Mouse (Mus musculus): Measurements from ENCODE around the gene Tbl1x. TPM values are rescaled to one million over a fixed set of nuclear protein-coding genes. Genes with fewer than 3 reads are reported as not detected.

The Tbl1x gene
- total RNA-seq (2023) = 20.9 and 22.4 TPM in 2 replicates

GRCm38 (mm10) chrX:77510371-77511300 is at the start of gene Tbl1x:
Tbl1x (plus strand) TSS chrX:77511013.

All from neutrophil, adult 65 days (primary cell).